Mouse (Mus musculus) spleen, adult 10 weeks (tissue): ENCODE data around the gene Cbx2. TPM values are rescaled to one million over a fixed set of nuclear protein-coding genes. Genes with fewer than 3 reads are reported as not detected.

Experiments
- polyA plus RNA-seq: library from polyadenylated mRNA; stranded (reverse); fragments of 350-450 nt; fragmentation: Illumina TruSeq; extraction: RNeasy Lipid Tissue Mini Kit (QIAGEN cat#74804); gene quantifications from one replicate; pipeline ENCODE4 v1.2.3, GENCODE M21; 2015; ENCODE audit warnings: low replicate concordance; ENCODE audit not compliant: insufficient read depth

Gene Cbx2
- polyA plus RNA-seq: 2.4 TPM

DNA sequence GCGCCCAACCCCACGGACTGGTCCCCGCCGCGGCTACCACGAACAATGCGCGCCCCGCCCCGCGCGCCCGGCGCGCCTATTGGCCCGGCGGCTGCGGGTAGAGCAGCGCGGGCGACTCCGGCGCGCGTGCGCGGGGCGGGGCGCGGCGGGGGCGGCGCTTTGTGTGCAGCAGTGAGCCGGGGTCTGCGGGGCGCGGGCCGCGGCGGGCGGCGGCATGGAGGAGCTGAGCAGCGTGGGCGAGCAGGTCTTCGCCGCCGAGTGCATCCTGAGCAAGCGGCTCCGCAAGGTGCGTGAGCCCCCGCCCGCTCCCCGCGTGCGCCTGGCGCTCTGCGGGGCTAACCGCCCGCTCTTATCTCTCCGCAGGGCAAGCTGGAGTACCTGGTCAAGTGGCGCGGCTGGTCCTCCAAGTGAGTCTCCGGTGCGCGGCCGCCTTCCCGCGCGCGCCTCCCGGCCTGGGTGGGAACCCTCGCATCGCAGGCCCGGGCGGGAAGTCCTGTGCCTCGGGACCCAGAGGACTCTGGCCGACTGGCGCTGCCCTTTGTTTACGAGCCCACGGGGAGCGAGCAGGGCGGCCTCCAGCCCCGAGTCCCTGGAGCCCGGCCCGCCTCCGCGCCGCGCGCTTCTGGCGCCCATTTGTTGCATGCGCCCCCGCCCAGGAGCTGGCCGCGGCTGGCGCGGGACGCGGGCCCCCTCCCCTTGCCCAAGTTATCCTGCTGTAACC, at the start of gene Cbx2:
Gene Cbx2, plus strand, starts transcription at position 68 of the 721 bp plus-strand sequence.

DNA sequence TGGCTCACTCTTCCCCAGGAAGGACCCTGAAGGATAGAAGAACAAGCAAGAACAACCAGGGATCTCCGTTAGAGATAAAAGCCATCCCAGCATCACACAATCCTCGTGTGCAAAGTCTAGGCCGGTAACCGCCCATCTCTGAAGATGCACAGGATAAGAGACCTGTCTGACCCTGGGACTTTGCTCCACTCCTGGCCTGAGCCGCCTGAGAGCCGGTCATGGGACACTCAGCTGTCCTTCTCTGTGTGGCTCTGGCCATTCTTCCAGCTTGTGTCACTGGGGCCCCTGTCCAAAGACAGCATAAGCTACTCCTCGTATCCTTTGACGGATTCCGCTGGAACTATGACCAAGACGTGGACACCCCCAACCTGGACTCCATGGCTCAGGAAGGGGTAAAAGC, 34.8 kb upstream of the Cbx2 start, which contains the start of gene Enpp7:
Gene Enpp7, plus strand, starts transcription at position 190 of the 400 bp plus-strand sequence.

DNA sequence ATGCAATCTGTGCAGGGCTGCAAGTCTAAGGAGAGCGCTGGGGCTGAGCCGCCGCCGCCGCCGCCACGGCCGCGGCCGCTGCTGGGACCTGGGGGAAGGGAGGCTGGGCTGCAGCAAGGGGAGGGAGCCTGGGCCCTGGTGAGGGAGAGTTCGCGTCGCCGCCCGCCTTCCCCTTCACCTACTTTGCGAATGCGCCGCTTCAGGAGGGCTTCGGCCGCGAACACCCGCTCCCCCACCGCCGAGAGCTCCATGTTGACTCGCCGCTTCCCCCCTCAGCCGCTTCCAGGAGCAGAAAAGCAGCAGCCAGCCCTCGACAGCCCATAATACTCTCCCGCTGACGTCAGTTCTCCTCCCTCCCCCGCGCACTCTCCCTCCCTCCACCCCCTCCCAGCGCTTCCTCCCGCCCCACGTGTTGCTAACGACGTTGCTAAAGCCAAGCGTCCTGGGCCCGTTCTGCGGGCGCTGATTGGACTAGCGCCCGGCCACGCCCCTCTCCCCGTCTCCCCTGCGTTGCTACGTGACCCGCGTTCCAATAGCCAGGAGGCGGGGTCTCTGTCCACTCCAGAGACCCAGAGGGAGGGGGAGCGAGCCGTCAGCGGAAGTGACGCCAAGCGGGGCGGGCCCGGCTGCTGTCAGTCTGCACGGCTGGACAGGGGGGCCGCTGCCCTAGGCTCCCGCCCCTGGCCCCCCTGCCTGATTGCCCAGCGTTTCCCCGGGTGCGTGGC, 18.0 kb downstream of the Cbx2 start, which contains the start of gene Cbx8:
Gene Cbx8, minus strand, starts transcription at position 370 of the 725 bp plus-strand sequence.

Other genes starting within 250 kb of the Cbx2 start
- gene Rbfox3, start 111.4 kb upstream of the Cbx2 start, polyA plus RNA-seq: 0.33 TPM
- not detected for gene Enpp7, start 34.8 kb upstream of the Cbx2 start, polyA plus RNA-seq
- gene Cbx8, start 18.0 kb downstream of the Cbx2 start, polyA plus RNA-seq: 2.8 TPM
- gene Cbx4, start 63.3 kb downstream of the Cbx2 start, polyA plus RNA-seq: 7.3 TPM
- 3.3 TPM for gene Tbc1d16, start 205.5 kb downstream of the Cbx2 start, polyA plus RNA-seq
- 0.43 TPM for gene Ccdc40, start 205.6 kb downstream of the Cbx2 start, polyA plus RNA-seq
- gene Gaa, start 244.9 kb downstream of the Cbx2 start, polyA plus RNA-seq: 8.7 TPM